Mouse (Mus musculus): ENCODE data around the gene Scn4a. TPM values are rescaled to one million over a fixed set of nuclear protein-coding genes. Genes with fewer than 3 reads are reported as not detected.

The Scn4a gene
- polyA plus RNA-seq, 1 experiment from 2014 or later: not detected

- H3K9ac ChIP-seq (replicated peaks; ENCODE audit: low read depth, low read length): no peak overlapping the region
- no peak overlapping the region for H3K27ac ChIP-seq (ENCODE audit: low read length)
- H3K27me3 ChIP-seq (ENCODE audit: control insufficient read depth, insufficient read depth, low read length): no peaks in the 10 kb centered on the region
- no peaks in the 10 kb centered on the region for H3K36me3 ChIP-seq (ENCODE audit: control insufficient read depth, insufficient read depth, low read length)
- no peak overlapping the region for H3K4me3 ChIP-seq (ENCODE audit: low read depth, low read length)
- no peak for ATAC-seq (ENCODE audit: insufficient number of reproducible peaks, insufficient read depth, low FRiP score, low read depth)
- WGBS: 79% methylated on average over 5 of the region's 5 CpGs
- no peaks in the 10 kb centered on the region for H3K9me3 ChIP-seq (ENCODE audit: control insufficient read depth, low read depth, low read length)
- H3K4me2 ChIP-seq (replicated peaks; ENCODE audit: low read depth, low read length): no peak overlapping the region
- H3K4me1 ChIP-seq (ENCODE audit: control insufficient read depth, insufficient read depth, low read length): no peaks in the 10 kb centered on the region
Measured at GRCm38 (mm10) chr11:106338029-106338428, 15.1 kb downstream of the Scn4a start.

- H3K4me1 ChIP-seq (ENCODE audit: control insufficient read depth, insufficient read depth, low read length): no peaks in the 10 kb centered on the region
- no peak overlapping the region for H3K4me3 ChIP-seq (ENCODE audit: low read depth, low read length)
- no peak overlapping the region for H3K27ac ChIP-seq (ENCODE audit: low read length)
- no peaks in the 10 kb centered on the region for H3K9me3 ChIP-seq (ENCODE audit: control insufficient read depth, low read depth, low read length)
- H3K36me3 ChIP-seq (ENCODE audit: control insufficient read depth, insufficient read depth, low read length): no peaks in the 10 kb centered on the region
- no peak overlapping the region for H3K9ac ChIP-seq (replicated peaks; ENCODE audit: low read depth, low read length)
- no peak overlapping the region for H3K4me2 ChIP-seq (replicated peaks; ENCODE audit: low read depth, low read length)
- WGBS: 0% methylated on average over 2 of the region's 2 CpGs
- H3K27me3 ChIP-seq (ENCODE audit: control insufficient read depth, insufficient read depth, low read length): no peaks in the 10 kb centered on the region
- ATAC-seq (ENCODE audit: insufficient number of reproducible peaks, insufficient read depth, low FRiP score, low read depth): no peak
Measured at GRCm38 (mm10) chr11:106334066-106334465, 19.0 kb downstream of the Scn4a start.

- H3K36me3 ChIP-seq (ENCODE audit: control insufficient read depth, insufficient read depth, low read length): no peaks in the 10 kb centered on the region
- H3K4me3 ChIP-seq (ENCODE audit: low read depth, low read length): no peak overlapping the region
- H3K9me3 ChIP-seq (ENCODE audit: control insufficient read depth, low read depth, low read length): no peaks in the 10 kb centered on the region
- H3K9ac ChIP-seq (replicated peaks; ENCODE audit: low read depth, low read length): no peak overlapping the region
- 55% methylated on average over 4 of the region's 4 CpGs for WGBS
- ATAC-seq (ENCODE audit: insufficient number of reproducible peaks, insufficient read depth, low FRiP score, low read depth): no peak
- H3K27me3 ChIP-seq (ENCODE audit: control insufficient read depth, insufficient read depth, low read length): no peaks in the 10 kb centered on the region
- no peak overlapping the region for H3K4me2 ChIP-seq (replicated peaks; ENCODE audit: low read depth, low read length)
- no peaks in the 10 kb centered on the region for H3K4me1 ChIP-seq (ENCODE audit: control insufficient read depth, insufficient read depth, low read length)
- H3K27ac ChIP-seq (ENCODE audit: low read length): no peak overlapping the region
Measured at GRCm38 (mm10) chr11:106332458-106332857, 20.6 kb downstream of the Scn4a start.

GRCm38 (mm10) chr11:106329682-106330081 is 23.4 kb downstream of the Scn4a start:
- WGBS: 54% methylated on average over 7 of the region's 7 CpGs
- Histone ChIP-seq H3K9ac (replicated peaks; ENCODE audit: low read depth, low read length) (no peak overlapping the region), H3K9me3 (ENCODE audit: control insufficient read depth, low read depth, low read length) (no peaks in the 10 kb centered on the region), H3K27ac (ENCODE audit: low read length) (no peak overlapping the region), H3K4me1 (ENCODE audit: control insufficient read depth, insufficient read depth, low read length) (no peaks in the 10 kb centered on the region), H3K4me2 (replicated peaks; ENCODE audit: low read depth, low read length) (no peak overlapping the region), H3K27me3 (ENCODE audit: control insufficient read depth, insufficient read depth, low read length) (no peaks in the 10 kb centered on the region), H3K4me3 (ENCODE audit: low read depth, low read length) (no peak overlapping the region), H3K36me3 (ENCODE audit: control insufficient read depth, insufficient read depth, low read length) (no peaks in the 10 kb centered on the region)
- no peak for ATAC-seq (ENCODE audit: insufficient number of reproducible peaks, insufficient read depth, low FRiP score, low read depth)

- 53% methylated on average over 6 of the region's 6 CpGs for WGBS
- H3K9ac ChIP-seq (replicated peaks; ENCODE audit: low read depth, low read length): no peak overlapping the region
- H3K27ac ChIP-seq (ENCODE audit: low read length): no peak overlapping the region
- H3K4me2 ChIP-seq (replicated peaks; ENCODE audit: low read depth, low read length): no peak overlapping the region
- no peaks in the 10 kb centered on the region for H3K9me3 ChIP-seq (ENCODE audit: control insufficient read depth, low read depth, low read length)
- no peaks in the 10 kb centered on the region for H3K4me1 ChIP-seq (ENCODE audit: control insufficient read depth, insufficient read depth, low read length)
- ATAC-seq (ENCODE audit: insufficient number of reproducible peaks, insufficient read depth, low FRiP score, low read depth): no peak
- H3K27me3 ChIP-seq (ENCODE audit: control insufficient read depth, insufficient read depth, low read length): no peaks in the 10 kb centered on the region
- no peak overlapping the region for H3K4me3 ChIP-seq (ENCODE audit: low read depth, low read length)
- no peaks in the 10 kb centered on the region for H3K36me3 ChIP-seq (ENCODE audit: control insufficient read depth, insufficient read depth, low read length)
Measured at GRCm38 (mm10) chr11:106329128-106329527, 24.0 kb downstream of the Scn4a start.

- Histone ChIP-seq H3K4me1 (ENCODE audit: control insufficient read depth, insufficient read depth, low read length) (no peaks in the 10 kb centered on the region), H3K27ac (ENCODE audit: low read length) (no peak overlapping the region), H3K4me2 (replicated peaks; ENCODE audit: low read depth, low read length) (no peak overlapping the region), H3K9me3 (ENCODE audit: control insufficient read depth, low read depth, low read length) (no peaks in the 10 kb centered on the region), H3K27me3 (ENCODE audit: control insufficient read depth, insufficient read depth, low read length) (no peaks in the 10 kb centered on the region), H3K9ac (replicated peaks; ENCODE audit: low read depth, low read length) (no peak overlapping the region), H3K4me3 (ENCODE audit: low read depth, low read length) (no peak overlapping the region), H3K36me3 (ENCODE audit: control insufficient read depth, insufficient read depth, low read length) (no peaks in the 10 kb centered on the region)
- 46% methylated on average over 5 of the region's 5 CpGs for WGBS
- no peak for ATAC-seq (ENCODE audit: insufficient number of reproducible peaks, insufficient read depth, low FRiP score, low read depth)
Measured at GRCm38 (mm10) chr11:106328521-106328920, 24.6 kb downstream of the Scn4a start.

GRCm38 (mm10) chr11:106326475-106326874 is 26.6 kb downstream of the Scn4a start:
- no peaks in the 10 kb centered on the region for H3K36me3 ChIP-seq (ENCODE audit: control insufficient read depth, insufficient read depth, low read length)
- H3K9me3 ChIP-seq (ENCODE audit: control insufficient read depth, low read depth, low read length): no peaks in the 10 kb centered on the region
- no peaks in the 10 kb centered on the region for H3K27me3 ChIP-seq (ENCODE audit: control insufficient read depth, insufficient read depth, low read length)
- H3K4me3 ChIP-seq (ENCODE audit: low read depth, low read length): no peak overlapping the region
- no peak overlapping the region for H3K27ac ChIP-seq (ENCODE audit: low read length)
- H3K9ac ChIP-seq (replicated peaks; ENCODE audit: low read depth, low read length): no peak overlapping the region
- H3K4me1 ChIP-seq (ENCODE audit: control insufficient read depth, insufficient read depth, low read length): no peaks in the 10 kb centered on the region
- H3K4me2 ChIP-seq (replicated peaks; ENCODE audit: low read depth, low read length): no peak overlapping the region
- no peak for ATAC-seq (ENCODE audit: insufficient number of reproducible peaks, insufficient read depth, low FRiP score, low read depth)
- WGBS: 78% methylated on average over 8 of the region's 8 CpGs

- WGBS: 65% methylated on average over 8 of the region's 8 CpGs
- Histone ChIP-seq H3K4me2 (replicated peaks; ENCODE audit: low read depth, low read length) (no peak overlapping the region), H3K36me3 (ENCODE audit: control insufficient read depth, insufficient read depth, low read length) (no peaks in the 10 kb centered on the region), H3K27ac (ENCODE audit: low read length) (no peak overlapping the region), H3K4me1 (ENCODE audit: control insufficient read depth, insufficient read depth, low read length) (no peaks in the 10 kb centered on the region), H3K9me3 (ENCODE audit: control insufficient read depth, low read depth, low read length) (no peaks in the 10 kb centered on the region), H3K9ac (replicated peaks; ENCODE audit: low read depth, low read length) (no peak overlapping the region), H3K27me3 (ENCODE audit: control insufficient read depth, insufficient read depth, low read length) (no peaks in the 10 kb centered on the region), H3K4me3 (ENCODE audit: low read depth, low read length) (no peak overlapping the region)
- no peak for ATAC-seq (ENCODE audit: insufficient number of reproducible peaks, insufficient read depth, low FRiP score, low read depth)
Measured at GRCm38 (mm10) chr11:106325566-106326206, 27.4 kb downstream of the Scn4a start.

GRCm38 (mm10) chr11:106324858-106325257 is 28.2 kb downstream of the Scn4a start:
- 67% methylated on average over 5 of the region's 5 CpGs for WGBS
- H3K9ac ChIP-seq (replicated peaks; ENCODE audit: low read depth, low read length): no peak overlapping the region
- H3K4me1 ChIP-seq (ENCODE audit: control insufficient read depth, insufficient read depth, low read length): no peaks in the 10 kb centered on the region
- no peaks in the 10 kb centered on the region for H3K36me3 ChIP-seq (ENCODE audit: control insufficient read depth, insufficient read depth, low read length)
- H3K27me3 ChIP-seq (ENCODE audit: control insufficient read depth, insufficient read depth, low read length): no peaks in the 10 kb centered on the region
- ATAC-seq (ENCODE audit: insufficient number of reproducible peaks, insufficient read depth, low FRiP score, low read depth): no peak
- H3K9me3 ChIP-seq (ENCODE audit: control insufficient read depth, low read depth, low read length): no peaks in the 10 kb centered on the region
- H3K4me2 ChIP-seq (replicated peaks; ENCODE audit: low read depth, low read length): no peak overlapping the region
- no peak overlapping the region for H3K4me3 ChIP-seq (ENCODE audit: low read depth, low read length)
- H3K27ac ChIP-seq (ENCODE audit: low read length): no peak overlapping the region
